Mouse (Mus musculus): Measurements from ENCODE around the gene Samhd1.
"Not testable (repeated sequence)": the region's sequence is repeated elsewhere in the genome, so short reads cannot be mapped to it uniquely, and the experiment has no call there.

Samhd1 gene

GRCm38 (mm10) chr2:157135014-157135413 is at the start of gene Samhd1:
Gene Samhd1, minus strand, starts transcription at chr2:157135265.
- peak; percentile 95 for DNase-seq (ENCODE audit: low spot score)

GRCm38 (mm10) chr2:157178167-157178566 is 43.1 kb upstream of the Samhd1 start:
- no peak for DNase-seq (ENCODE audit: low spot score)

- no peak for DNase-seq (ENCODE audit: low spot score)
Observed at GRCm38 (mm10) chr2:157176248-157176647, 41.2 kb upstream of the Samhd1 start.

GRCm38 (mm10) chr2:157174416-157174815 is 39.4 kb upstream of the Samhd1 start:
- no peak for DNase-seq (ENCODE audit: low spot score)

GRCm38 (mm10) chr2:157173555-157173954 is 38.5 kb upstream of the Samhd1 start:
- DNase-seq (ENCODE audit: low spot score) = no peak

GRCm38 (mm10) chr2:157172984-157173383 is 37.9 kb upstream of the Samhd1 start:
- DNase-seq (ENCODE audit: low spot score) = no peak

- no peak for DNase-seq (ENCODE audit: low spot score)
Observed at GRCm38 (mm10) chr2:157170626-157171025, 35.6 kb upstream of the Samhd1 start.

- DNase-seq (ENCODE audit: low spot score) = no peak
Observed at GRCm38 (mm10) chr2:157170166-157170565, 35.1 kb upstream of the Samhd1 start.

- no peak for DNase-seq (ENCODE audit: low spot score)
Observed at GRCm38 (mm10) chr2:157166371-157167080, 31.5 kb upstream of the Samhd1 start.

GRCm38 (mm10) chr2:157165312-157166224 is 30.5 kb upstream of the Samhd1 start:
- DNase-seq (ENCODE audit: low spot score) = not testable (repeated sequence)

GRCm38 (mm10) chr2:157164101-157164500 is 29.0 kb upstream of the Samhd1 start:
- DNase-seq (ENCODE audit: low spot score) = no peak

- DNase-seq (ENCODE audit: low spot score) = no peak
Observed at GRCm38 (mm10) chr2:157156079-157156478, 21.0 kb upstream of the Samhd1 start.

GRCm38 (mm10) chr2:157153235-157153634 is 18.2 kb upstream of the Samhd1 start:
- no peak for DNase-seq (ENCODE audit: low spot score)

- no peak for DNase-seq (ENCODE audit: low spot score)
Observed at GRCm38 (mm10) chr2:157148417-157148816, 13.4 kb upstream of the Samhd1 start.

GRCm38 (mm10) chr2:157147397-157148020 is 12.4 kb upstream of the Samhd1 start:
- no peak for DNase-seq (ENCODE audit: low spot score)

- no peak for DNase-seq (ENCODE audit: low spot score)
Observed at GRCm38 (mm10) chr2:157145173-157145572, 10.1 kb upstream of the Samhd1 start.

GRCm38 (mm10) chr2:157144132-157144531 is 9.1 kb upstream of the Samhd1 start:
- DNase-seq (ENCODE audit: low spot score) = no peak

- DNase-seq (ENCODE audit: low spot score) = no peak
Observed at GRCm38 (mm10) chr2:157141962-157142361, 6.9 kb upstream of the Samhd1 start.

- no peak for DNase-seq (ENCODE audit: low spot score)
Observed at GRCm38 (mm10) chr2:157139251-157139802, 4.3 kb upstream of the Samhd1 start.

GRCm38 (mm10) chr2:157138808-157139207 is 3.7 kb upstream of the Samhd1 start:
- DNase-seq (ENCODE audit: low spot score) = no peak

- no peak for DNase-seq (ENCODE audit: low spot score)
Observed at GRCm38 (mm10) chr2:157137959-157138731, 3.1 kb upstream of the Samhd1 start.

GRCm38 (mm10) chr2:157136646-157137045 is 1.6 kb upstream of the Samhd1 start:
- no peak for DNase-seq (ENCODE audit: low spot score)
